ENCODE assay signal across 13 mouse cellular contexts in the genomic region with DNA sequence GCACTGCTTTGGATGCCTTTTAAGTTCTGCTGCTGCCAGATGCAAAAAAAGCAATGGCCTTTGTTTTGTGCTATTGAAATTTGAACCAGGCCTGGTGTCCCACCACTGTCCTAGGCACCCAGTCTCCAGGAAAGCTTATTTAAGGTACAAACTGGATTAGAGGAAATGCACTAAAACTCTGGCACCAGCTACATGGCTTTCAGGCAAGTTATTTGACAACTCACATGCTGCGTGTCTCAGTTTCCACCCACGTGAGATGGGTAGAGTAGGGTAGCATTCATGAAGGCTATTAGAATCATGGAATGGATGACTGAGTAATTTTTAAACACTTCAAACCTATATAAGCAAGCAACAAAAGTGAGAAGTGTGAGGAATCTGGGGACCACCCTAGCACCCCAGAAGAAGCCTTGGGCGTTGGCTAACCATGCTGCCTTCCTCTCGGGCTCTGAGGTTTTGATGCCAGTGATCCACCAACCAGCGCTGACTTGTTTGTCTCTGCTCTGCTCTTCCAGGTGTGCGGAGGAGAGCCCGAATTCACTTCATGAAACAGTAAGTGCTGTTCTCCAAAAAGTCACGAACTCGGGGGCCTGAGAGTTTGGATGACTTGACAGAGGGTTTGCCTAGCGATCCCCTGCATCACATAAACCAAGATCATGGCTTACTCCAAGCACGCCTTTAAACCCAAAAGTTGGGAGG. TPM values are rescaled to one million over a fixed set of nuclear protein-coding genes. Genes with fewer than 3 reads are reported as not detected.
"Had no signal": no experiment of that assay in that cellular context is flagged by ENCODE, and none has a peak within 500 bp of the region (broad histone marks: within the 10 kb centered on the region; RNA-seq: fewer than 3 reads in every experiment).

No protein-coding gene starts in this region.

- ATAC-seq: midbrain, embryonic 13.5 days had no signal

- DNase-seq: kidney, adult 11 months; kidney, adult 9 months; kidney, postnatal 36 days; left cerebral cortex, postnatal 4 days; lung, adult 18-20 months; right cerebral cortex, adult 18-20 months; right cerebral cortex, postnatal 25 days had no signal

RNA-seq across cellular contexts. Expression of a gene that starts 11.1 kb away (rescaled TPM):
- total RNA-seq: layer of hippocampus, adult 18-20 months; layer of hippocampus, postnatal 10 days; left cerebral cortex, adult 18-20 months; left cerebral cortex, postnatal 10 days; left cerebral cortex, postnatal 4 days; midbrain, postnatal 0 days had no signal

RNA-seq across cellular contexts. Expression of a gene that starts 39.5 kb away (rescaled TPM):
- total RNA-seq: layer of hippocampus, adult 18-20 months; layer of hippocampus, postnatal 10 days; left cerebral cortex, adult 18-20 months; left cerebral cortex, postnatal 4 days; midbrain, postnatal 0 days had no signal
